Mouse (Mus musculus): ENCODE results near the gene Crybb3. TPM values are rescaled to one million over a fixed set of nuclear protein-coding genes. Genes with fewer than 3 reads are reported as not detected.
A peak's percentile ranks its signal among the peaks of the same experiment; 100 is the strongest.

Gene Crybb3
- polyA plus RNA-seq, 1 experiment from 2014 or later: 2.1 TPM

DNA sequence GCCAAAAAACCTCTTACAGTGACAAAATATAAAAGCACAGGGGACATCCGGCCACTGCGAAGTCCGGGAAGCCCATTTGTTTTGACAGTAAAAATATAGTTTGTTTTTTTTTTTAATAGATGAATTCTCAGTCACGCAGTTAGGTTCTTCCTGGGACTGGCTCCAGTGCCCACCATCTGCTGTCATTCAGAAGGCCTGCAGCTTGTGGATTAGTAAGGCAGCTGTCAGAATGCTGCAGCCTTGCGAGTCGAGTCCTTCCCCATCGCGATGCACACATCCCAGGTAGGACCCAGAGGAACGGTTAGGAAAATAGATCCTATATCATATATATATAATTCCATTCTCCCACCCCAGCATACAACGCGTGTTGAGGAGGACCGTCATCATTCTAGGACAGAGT is 5.1 kb upstream of the Crybb3 start:
- Histone ChIP-seq H3K4me3 (ENCODE audit: low read depth, low read length) (no peak overlapping the region), H3K27ac (ENCODE audit: low read length) (no peak overlapping the region), H3K4me1 (ENCODE audit: control insufficient read depth, insufficient read depth, low read length) (no peaks in the 10 kb centered on the region), H3K27me3 (ENCODE audit: control insufficient read depth, insufficient read depth, low read length) (no peaks in the 10 kb centered on the region), H3K36me3 (ENCODE audit: control insufficient read depth, insufficient read depth, low read length) (no peaks in the 10 kb centered on the region), H3K9me3 (ENCODE audit: control insufficient read depth, low read depth, low read length) (no peaks in the 10 kb centered on the region; the same call in 1 of the 2 replicates), H3K4me2 (replicated peaks; ENCODE audit: low read depth, low read length) (no peak overlapping the region), H3K9ac (replicated peaks; ENCODE audit: low read depth, low read length) (no peak overlapping the region)
- 69% methylated on average over 12 of the region's 12 CpGs for WGBS
- ATAC-seq (ENCODE audit: insufficient number of reproducible peaks, insufficient read depth, low FRiP score, low read depth): no peak

DNA sequence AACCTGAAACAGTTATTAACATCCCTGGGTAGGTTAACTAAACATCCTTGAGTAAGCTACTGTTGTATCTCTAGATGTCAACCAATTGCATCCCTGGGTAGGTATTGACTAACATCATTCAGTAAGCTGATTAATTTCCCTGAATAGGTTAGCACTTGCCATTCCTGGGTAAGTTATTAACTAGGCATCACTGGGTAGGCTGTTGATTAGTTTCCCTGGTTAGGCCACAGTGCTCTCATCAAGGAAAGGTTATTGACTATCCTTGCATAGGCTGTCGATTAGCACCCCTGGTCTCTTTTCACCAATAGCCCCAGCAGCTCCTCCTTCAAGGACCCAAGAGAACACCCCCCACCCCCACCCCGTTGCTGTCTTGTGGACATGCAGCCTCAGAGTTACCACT is 4.5 kb upstream of the Crybb3 start:
- no peak overlapping the region for H3K4me2 ChIP-seq (replicated peaks; ENCODE audit: low read depth, low read length)
- no peak overlapping the region for H3K27ac ChIP-seq (ENCODE audit: low read length)
- H3K9me3 ChIP-seq (ENCODE audit: control insufficient read depth, low read depth, low read length): no peaks in the 10 kb centered on the region; the same call in 1 of the 2 replicates
- no peaks in the 10 kb centered on the region for H3K4me1 ChIP-seq (ENCODE audit: control insufficient read depth, insufficient read depth, low read length)
- no peaks in the 10 kb centered on the region for H3K36me3 ChIP-seq (ENCODE audit: control insufficient read depth, insufficient read depth, low read length)
- no peak for ATAC-seq (ENCODE audit: insufficient number of reproducible peaks, insufficient read depth, low FRiP score, low read depth)
- no peaks in the 10 kb centered on the region for H3K27me3 ChIP-seq (ENCODE audit: control insufficient read depth, insufficient read depth, low read length)
- H3K9ac ChIP-seq (replicated peaks; ENCODE audit: low read depth, low read length): no peak overlapping the region
- WGBS: 44% methylated on average over 2 of the region's 2 CpGs
- H3K4me3 ChIP-seq (ENCODE audit: low read depth, low read length): no peak overlapping the region

DNA sequence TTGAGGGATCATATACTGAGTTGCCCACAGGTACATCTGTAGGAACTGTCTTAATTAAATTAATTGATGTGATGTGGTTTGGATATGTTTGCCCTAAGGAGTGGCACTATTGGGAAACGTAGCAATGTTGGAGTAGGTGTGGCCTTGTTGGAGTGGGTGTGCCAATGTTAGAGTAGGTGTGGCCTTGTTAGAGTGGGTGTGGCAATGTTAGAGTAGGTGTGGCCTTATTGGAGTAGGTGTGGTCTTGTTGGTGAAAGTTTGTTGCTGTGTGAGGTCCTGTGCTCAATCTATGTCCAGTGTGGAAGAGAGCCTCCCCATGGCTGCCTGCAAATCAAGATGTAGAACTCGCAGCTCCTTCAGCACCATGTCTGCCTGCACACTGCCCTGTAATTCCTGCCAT is 2.9 kb upstream of the Crybb3 start:
- 79% methylated on average over 2 of the region's 2 CpGs for WGBS
- H3K9me3 ChIP-seq (ENCODE audit: control insufficient read depth, low read depth, low read length): no peaks in the 10 kb centered on the region; the same call in 1 of the 2 replicates
- no peak overlapping the region for H3K4me3 ChIP-seq (ENCODE audit: low read depth, low read length)
- H3K4me2 ChIP-seq (replicated peaks; ENCODE audit: low read depth, low read length): no peak overlapping the region
- no peak overlapping the region for H3K27ac ChIP-seq (ENCODE audit: low read length)
- no peaks in the 10 kb centered on the region for H3K36me3 ChIP-seq (ENCODE audit: control insufficient read depth, insufficient read depth, low read length)
- H3K27me3 ChIP-seq (ENCODE audit: control insufficient read depth, insufficient read depth, low read length): no peaks in the 10 kb centered on the region
- H3K9ac ChIP-seq (replicated peaks; ENCODE audit: low read depth, low read length): no peak overlapping the region
- no peak for ATAC-seq (ENCODE audit: insufficient number of reproducible peaks, insufficient read depth, low FRiP score, low read depth)
- no peaks in the 10 kb centered on the region for H3K4me1 ChIP-seq (ENCODE audit: control insufficient read depth, insufficient read depth, low read length)

DNA sequence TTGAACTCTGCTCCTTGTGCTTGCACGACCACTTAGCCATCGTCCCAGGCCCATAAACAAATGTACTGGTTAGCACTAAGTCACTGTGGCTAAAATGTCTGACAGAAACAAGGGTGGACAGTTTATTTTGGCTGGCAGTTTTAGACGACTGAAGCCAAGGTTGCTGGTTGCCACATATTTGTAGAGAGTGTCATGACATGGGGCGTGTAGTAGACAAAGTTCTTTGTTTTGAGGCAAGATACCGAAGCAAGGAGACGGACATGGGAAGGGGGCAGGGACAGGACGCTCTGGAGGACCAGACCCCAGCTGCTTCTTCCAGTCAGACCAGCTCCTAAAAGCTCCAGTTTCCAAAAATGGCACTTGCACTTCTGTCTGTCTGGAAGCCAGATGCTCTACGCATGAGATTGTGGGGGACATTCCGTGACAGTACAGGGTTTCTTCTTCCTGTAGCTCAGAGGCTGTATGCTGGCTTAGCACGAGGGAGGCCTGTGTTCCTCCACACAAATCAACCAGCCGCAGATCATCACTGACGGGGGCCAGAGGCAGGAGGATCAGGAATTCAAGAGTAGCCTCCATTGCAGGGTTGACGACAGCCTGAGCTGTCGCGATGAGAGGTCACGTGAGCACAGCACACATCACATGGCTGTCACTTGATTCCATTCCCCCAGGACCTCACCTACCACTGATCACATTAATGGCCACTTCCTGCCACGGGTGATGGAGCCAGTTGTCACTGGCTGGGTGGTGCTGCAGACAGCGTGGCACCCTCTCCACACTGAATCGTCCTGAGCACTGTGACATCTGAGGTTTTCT is 1.2 kb upstream of the Crybb3 start:
- Histone ChIP-seq H3K36me3 (ENCODE audit: control insufficient read depth, insufficient read depth, low read length) (no peaks in the 10 kb centered on the region), H3K9me3 (ENCODE audit: control insufficient read depth, low read depth, low read length) (no peaks in the 10 kb centered on the region; the same call in 1 of the 2 replicates), H3K4me1 (ENCODE audit: control insufficient read depth, insufficient read depth, low read length) (no peaks in the 10 kb centered on the region), H3K27me3 (ENCODE audit: control insufficient read depth, insufficient read depth, low read length) (no peaks in the 10 kb centered on the region), H3K27ac (ENCODE audit: low read length) (no peak overlapping the region), H3K9ac (replicated peaks; ENCODE audit: low read depth, low read length) (no peak overlapping the region), H3K4me3 (ENCODE audit: low read depth, low read length) (no peak overlapping the region), H3K4me2 (replicated peaks; ENCODE audit: low read depth, low read length) (no peak overlapping the region)
- 53% methylated on average over 19 of the region's 19 CpGs for WGBS
- no peak for ATAC-seq (ENCODE audit: insufficient number of reproducible peaks, insufficient read depth, low FRiP score, low read depth)

DNA sequence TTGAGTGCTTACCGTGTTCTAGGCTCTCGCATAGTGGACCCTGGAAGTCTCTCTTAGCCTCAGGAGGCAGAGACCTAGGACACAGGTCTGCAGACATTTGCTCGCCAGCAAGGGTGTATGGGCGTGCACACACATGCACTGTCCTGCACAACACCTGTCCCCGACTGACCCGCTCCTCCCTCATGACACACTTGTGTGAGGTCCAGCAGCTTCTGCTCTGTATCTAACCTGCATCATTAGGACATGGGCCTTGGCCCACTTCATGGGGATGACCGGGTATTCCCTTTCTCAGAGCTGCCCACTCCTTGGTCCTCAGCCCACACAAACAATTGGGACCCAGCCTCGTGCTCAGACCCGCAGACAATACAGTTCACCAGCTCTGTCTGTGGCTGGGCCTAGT is 364 bp downstream of the Crybb3 start:
- H3K36me3 ChIP-seq (ENCODE audit: control insufficient read depth, insufficient read depth, low read length): no peaks in the 10 kb centered on the region
- ATAC-seq (ENCODE audit: insufficient number of reproducible peaks, insufficient read depth, low FRiP score, low read depth): 0 out of 2 replicates have a peak, but pooled peaks have one; percentile 18
- 92% methylated on average over 9 of the region's 9 CpGs for WGBS

DNA sequence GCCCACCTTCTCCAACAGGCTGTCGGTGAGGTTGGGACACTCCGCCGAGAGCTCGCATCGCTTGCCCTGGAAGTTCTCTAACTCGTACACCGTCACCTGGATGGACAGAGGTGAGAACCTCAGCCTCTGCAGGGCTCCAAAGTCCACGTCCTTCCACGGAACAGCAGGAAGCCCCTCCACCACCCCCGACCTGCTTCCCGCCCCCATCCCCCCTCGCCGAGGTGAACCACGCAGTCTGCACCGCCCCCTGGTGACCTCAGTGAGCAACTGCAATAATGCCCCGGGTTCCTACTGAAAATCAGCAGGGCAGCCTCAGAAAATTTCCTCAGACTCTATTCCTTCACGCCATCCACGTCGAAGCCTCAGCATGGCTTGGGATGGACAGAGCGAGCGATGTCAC is 1.6 kb downstream of the Crybb3 start:
- Histone ChIP-seq H3K27me3 (ENCODE audit: control insufficient read depth, insufficient read depth, low read length) (no peaks in the 10 kb centered on the region), H3K27ac (ENCODE audit: low read length) (no peak overlapping the region), H3K36me3 (ENCODE audit: control insufficient read depth, insufficient read depth, low read length) (no peaks in the 10 kb centered on the region), H3K9ac (replicated peaks; ENCODE audit: low read depth, low read length) (no peak overlapping the region), H3K4me2 (replicated peaks; ENCODE audit: low read depth, low read length) (no peak overlapping the region), H3K9me3 (ENCODE audit: control insufficient read depth, low read depth, low read length) (no peaks in the 10 kb centered on the region), H3K4me1 (ENCODE audit: control insufficient read depth, insufficient read depth, low read length) (no peaks in the 10 kb centered on the region), H3K4me3 (ENCODE audit: low read depth, low read length) (no peak overlapping the region)
- WGBS: 24% methylated on average over 21 of the region's 21 CpGs
- no peak for ATAC-seq (ENCODE audit: insufficient number of reproducible peaks, insufficient read depth, low FRiP score, low read depth)

More for the DNA sequence above, 364 bp downstream of the Crybb3 start:
- Histone ChIP-seq H3K9ac (replicated peaks; ENCODE audit: low read depth, low read length) (no peak overlapping the region), H3K9me3 (ENCODE audit: control insufficient read depth, low read depth, low read length) (no peaks in the 10 kb centered on the region; the same call in 1 of the 2 replicates), H3K27ac (ENCODE audit: low read length) (no peak overlapping the region), H3K27me3 (ENCODE audit: control insufficient read depth, insufficient read depth, low read length) (no peaks in the 10 kb centered on the region), H3K4me1 (ENCODE audit: control insufficient read depth, insufficient read depth, low read length) (no peaks in the 10 kb centered on the region), H3K4me2 (replicated peaks; ENCODE audit: low read depth, low read length) (no peak overlapping the region), H3K4me3 (ENCODE audit: low read depth, low read length) (no peak overlapping the region)

DNA sequence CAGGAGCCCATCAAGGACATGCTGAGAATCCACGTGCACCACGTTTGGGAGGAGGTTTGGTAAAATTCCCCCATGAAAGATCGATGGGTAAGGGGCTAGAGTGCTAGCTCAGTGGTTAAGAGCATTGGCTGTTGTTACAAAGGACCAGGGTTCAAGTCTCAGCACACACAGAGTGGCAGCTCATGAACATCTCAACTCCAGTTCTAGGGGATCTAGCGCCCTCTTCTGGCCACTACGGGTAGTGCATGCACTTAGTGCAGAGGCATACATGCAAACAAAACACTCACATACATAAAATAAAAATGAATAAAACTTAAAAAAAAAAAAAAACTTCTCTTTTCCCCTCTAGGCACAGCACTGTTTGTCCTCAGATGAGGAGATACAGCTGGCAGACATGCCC is 2.7 kb downstream of the Crybb3 start:
- no peak for ATAC-seq (ENCODE audit: insufficient number of reproducible peaks, insufficient read depth, low FRiP score, low read depth)
- WGBS: 70% methylated on average over 5 of the region's 5 CpGs

DNA sequence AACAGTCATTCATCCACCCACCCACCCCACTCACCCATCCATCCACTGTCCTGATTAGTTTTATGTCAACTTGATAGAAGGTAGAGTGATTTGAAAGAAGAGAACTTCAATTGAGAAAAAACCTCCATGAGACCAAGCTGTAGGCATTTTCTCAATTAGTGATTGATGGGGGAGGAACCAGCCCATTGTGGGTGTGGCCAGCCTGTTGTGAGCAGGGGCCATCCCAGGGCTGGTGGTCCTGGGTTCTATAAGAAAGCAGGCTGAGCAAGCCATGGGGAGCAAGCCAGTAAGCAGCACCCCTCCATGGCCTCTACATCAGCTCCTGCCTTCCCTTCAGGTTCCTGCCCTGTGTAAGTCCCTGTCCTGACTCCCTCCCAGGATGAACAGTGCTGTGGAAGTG is 11.4 kb downstream of the Crybb3 start, which contains the start of gene Crybb2:
Crybb2 (minus strand) TSS at position 101 of the 400 bp plus-strand sequence.
- H3K4me1 ChIP-seq (ENCODE audit: control insufficient read depth, insufficient read depth, low read length): no peaks in the 10 kb centered on the region
- H3K9ac ChIP-seq (replicated peaks; ENCODE audit: low read depth, low read length): no peak within 1 kb of the TSS
- H3K9me3 ChIP-seq (ENCODE audit: control insufficient read depth, low read depth, low read length): no peaks in the 10 kb centered on the region
- H3K27ac ChIP-seq (ENCODE audit: low read length): no peak within 1 kb of the TSS
- no peak within 1 kb of the TSS for H3K4me3 ChIP-seq (ENCODE audit: low read depth, low read length)
- no peaks in the 10 kb centered on the region for H3K36me3 ChIP-seq (ENCODE audit: control insufficient read depth, insufficient read depth, low read length)
- ATAC-seq (ENCODE audit: insufficient number of reproducible peaks, insufficient read depth, low FRiP score, low read depth): no peak
- H3K4me2 ChIP-seq (replicated peaks; ENCODE audit: low read depth, low read length): no peak within 1 kb of the TSS
- H3K27me3 ChIP-seq (ENCODE audit: control insufficient read depth, insufficient read depth, low read length): no peaks in the 10 kb centered on the region

More for the DNA sequence above, 2.7 kb downstream of the Crybb3 start:
- H3K27me3 ChIP-seq (ENCODE audit: control insufficient read depth, insufficient read depth, low read length): no peaks in the 10 kb centered on the region
- no peak overlapping the region for H3K4me3 ChIP-seq (ENCODE audit: low read depth, low read length)
- no peaks in the 10 kb centered on the region for H3K9me3 ChIP-seq (ENCODE audit: control insufficient read depth, low read depth, low read length)
- H3K4me2 ChIP-seq (replicated peaks; ENCODE audit: low read depth, low read length): no peak overlapping the region
- no peak overlapping the region for H3K9ac ChIP-seq (replicated peaks; ENCODE audit: low read depth, low read length)
- H3K36me3 ChIP-seq (ENCODE audit: control insufficient read depth, insufficient read depth, low read length): no peaks in the 10 kb centered on the region
- H3K4me1 ChIP-seq (ENCODE audit: control insufficient read depth, insufficient read depth, low read length): no peaks in the 10 kb centered on the region
- H3K27ac ChIP-seq (ENCODE audit: low read length): no peak overlapping the region

Measured in stomach, embryonic 14.5 days (tissue).